Mouse (Mus musculus) embryonic facial prominence, embryonic 13.5 days (tissue): ENCODE measurements at regions not wholly inside any gene's neighbourhood (a gene's known extent, or its start where the extent isn't known, plus 50 kb on each side); places are given as distances from the start of the nearest gene placed in this dataset.

Experiments
- ATAC-seq: fragments of 200-750 bp; cut with Nextera tagmentation; 2 replicates; pipeline ENCODE4 v1.8.0; 2017; ENCODE audit warnings: low read depth; ENCODE audit not compliant: insufficient number of reproducible peaks, insufficient read depth, low FRiP score, low TSS enrichment
- H3K27ac ChIP-seq: fragments of 300-500 bp; sonication (generic); 2 replicates; pipeline ENCODE4 v1.5.1; 2015; ENCODE audit warnings: moderate library complexity, mild to moderate bottlenecking, inconsistent platforms
- H3K27me3 ChIP-seq: fragments of 300-500 bp; sonication (generic); 2 replicates; pipeline ENCODE4 v1.6.1; 2015; ENCODE audit warnings: mild to moderate bottlenecking, inconsistent platforms
- H3K36me3 ChIP-seq: fragments of 300-500 bp; sonication (generic); 2 replicates; pipeline ENCODE4 v1.6.1; 2015; ENCODE audit warnings: mild to moderate bottlenecking, inconsistent platforms
- H3K4me1 ChIP-seq: fragments of 300-500 bp; sonication (generic); 2 replicates; pipeline ENCODE4 v1.6.1; 2015; ENCODE audit warnings: inconsistent platforms
- H3K4me2 ChIP-seq: fragments of 300-500 bp; sonication (generic); 2 replicates; pipeline ENCODE4 v1.6.1; 2015; ENCODE audit warnings: moderate library complexity, mild to moderate bottlenecking, inconsistent platforms
- H3K4me3 ChIP-seq: fragments of 300-500 bp; sonication (generic); 2 replicates; pipeline ENCODE4 v1.5.1; 2015; ENCODE audit warnings: mild to moderate bottlenecking, inconsistent platforms
- H3K9ac ChIP-seq: fragments of 300-500 bp; sonication (generic); 2 replicates; pipeline ENCODE4 v1.6.1; 2015; ENCODE audit warnings: mild to moderate bottlenecking, inconsistent platforms
- H3K9me3 ChIP-seq: fragments of 300-500 bp; sonication (generic); 2 replicates; pipeline ENCODE4 v1.6.1; 2016; ENCODE audit warnings: inconsistent platforms
- WGBS: fragments of 180-500 bp; shearing (Covaris S2); methylation state at CpG from one replicate; pipeline ENCODE4 v1.1.7; 2015; ENCODE audit warnings: mixed read lengths; 5-methylcytosine and 5-hydroxymethylcytosine counted together

DNA sequence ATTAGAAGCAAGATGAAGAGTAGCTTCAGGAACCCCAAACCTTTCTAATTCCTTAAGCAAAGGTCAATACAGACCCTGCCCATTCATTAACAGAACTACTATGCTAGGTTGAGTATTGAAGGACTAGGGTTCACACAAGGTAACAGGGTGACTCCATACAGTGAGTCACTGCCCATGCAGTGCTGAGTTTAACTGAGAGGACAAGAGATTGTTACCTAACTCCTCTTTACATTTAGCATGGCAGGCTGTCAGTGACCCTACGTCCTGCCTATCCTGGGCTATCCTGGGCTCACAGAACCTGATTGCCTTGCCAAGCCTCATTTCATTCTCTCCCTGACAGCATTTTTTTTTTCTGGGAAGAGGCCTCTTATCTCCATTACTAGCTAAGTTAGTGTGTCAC lies 127.6 kb upstream of the Ell2 start:
- Histone ChIP-seq H3K4me3 (no peak overlapping the region), H3K36me3 (no peaks in the 10 kb centered on the region), H3K4me2 (no peak overlapping the region), H3K27me3 (no peaks in the 10 kb centered on the region), H3K4me1 (no peaks in the 10 kb centered on the region), H3K27ac (no peak overlapping the region), H3K9ac (no peak overlapping the region), H3K9me3 (no peaks in the 10 kb centered on the region)
- 63% methylated on average over 1 of the region's 1 CpGs for WGBS
- ATAC-seq = no peak

DNA sequence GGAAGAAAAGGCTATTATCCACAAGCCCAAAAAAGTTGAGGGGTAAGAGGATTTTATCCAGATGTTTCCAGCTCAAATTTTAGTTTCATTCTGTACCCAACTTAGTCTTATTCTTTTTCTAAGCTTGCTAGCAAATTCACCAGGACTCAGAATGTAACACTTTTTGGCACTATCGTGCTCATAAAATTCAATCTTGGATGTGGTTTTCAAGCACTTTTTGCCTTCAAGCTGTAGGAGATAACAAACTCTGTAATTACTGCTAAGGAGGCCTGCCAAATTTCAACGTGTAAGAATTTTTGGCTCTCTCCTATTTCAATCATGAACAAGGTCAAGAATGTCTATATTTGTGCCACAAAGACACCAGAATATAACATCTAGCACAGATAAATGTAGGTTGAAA lies 115.7 kb upstream of the Ell2 start:
- WGBS = 59% methylated on average over 2 of the region's 2 CpGs
- no peaks in the 10 kb centered on the region for H3K9me3 ChIP-seq
- H3K4me1 ChIP-seq = no peaks in the 10 kb centered on the region
- H3K27me3 ChIP-seq = no peaks in the 10 kb centered on the region
- H3K4me3 ChIP-seq = no peak overlapping the region
- H3K9ac ChIP-seq = no peak overlapping the region
- no peak overlapping the region for H3K4me2 ChIP-seq
- no peak for ATAC-seq
- H3K27ac ChIP-seq = no peak overlapping the region
- H3K36me3 ChIP-seq = no peaks in the 10 kb centered on the region

DNA sequence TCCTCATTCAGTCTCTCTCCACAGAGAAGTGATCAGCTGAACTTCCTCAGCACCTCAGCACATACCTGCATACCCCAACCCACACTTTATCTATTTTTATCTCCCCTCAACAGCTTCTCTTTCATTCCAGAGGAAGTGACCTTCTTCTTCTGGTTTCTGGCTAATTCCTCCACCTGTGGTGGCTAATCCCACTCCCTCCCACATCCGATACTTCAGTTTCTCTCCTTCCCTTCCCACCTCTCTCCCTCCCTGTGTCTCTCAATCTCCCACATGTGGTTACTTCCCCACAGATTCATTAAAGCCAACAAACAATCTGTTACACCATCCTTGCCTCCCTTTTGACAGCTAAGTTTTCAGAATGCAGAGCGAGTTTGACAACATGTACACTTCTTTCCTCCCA lies 109.7 kb upstream of the Ell2 start:
- WGBS = 79% methylated on average over 2 of the region's 2 CpGs
- no peak for ATAC-seq
- no peaks in the 10 kb centered on the region for H3K9me3 ChIP-seq
- no peak overlapping the region for H3K9ac ChIP-seq
- H3K27ac ChIP-seq = no peak overlapping the region
- no peak overlapping the region for H3K4me3 ChIP-seq
- no peaks in the 10 kb centered on the region for H3K27me3 ChIP-seq
- H3K4me2 ChIP-seq = no peak overlapping the region
- H3K4me1 ChIP-seq = no peaks in the 10 kb centered on the region
- no peaks in the 10 kb centered on the region for H3K36me3 ChIP-seq

DNA sequence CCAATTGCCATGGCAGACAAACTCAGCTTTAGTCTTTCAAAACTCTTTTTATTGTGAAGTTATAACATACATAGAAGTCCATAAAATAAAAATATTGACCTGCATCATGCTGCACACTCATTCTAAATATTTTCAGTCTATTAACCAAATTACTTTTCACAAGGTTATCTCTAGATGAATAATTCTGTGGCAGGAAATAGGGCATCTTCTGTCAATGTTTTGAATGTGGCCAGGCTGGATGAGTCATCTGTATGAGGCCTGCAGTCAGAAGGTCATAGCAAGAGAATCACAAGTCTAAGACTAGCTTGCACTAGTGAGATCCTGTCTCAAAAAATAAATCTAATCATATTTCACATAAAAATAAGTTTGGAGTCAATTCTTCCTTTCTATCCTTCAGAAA lies 108.4 kb upstream of the Ell2 start:
- no peak overlapping the region for H3K9ac ChIP-seq
- H3K4me1 ChIP-seq = no peaks in the 10 kb centered on the region
- no peak overlapping the region for H3K27ac ChIP-seq
- H3K36me3 ChIP-seq = no peaks in the 10 kb centered on the region
- no peak for ATAC-seq
- H3K9me3 ChIP-seq = no peaks in the 10 kb centered on the region
- no peak overlapping the region for H3K4me3 ChIP-seq
- no peak overlapping the region for H3K4me2 ChIP-seq
- no peaks in the 10 kb centered on the region for H3K27me3 ChIP-seq

DNA sequence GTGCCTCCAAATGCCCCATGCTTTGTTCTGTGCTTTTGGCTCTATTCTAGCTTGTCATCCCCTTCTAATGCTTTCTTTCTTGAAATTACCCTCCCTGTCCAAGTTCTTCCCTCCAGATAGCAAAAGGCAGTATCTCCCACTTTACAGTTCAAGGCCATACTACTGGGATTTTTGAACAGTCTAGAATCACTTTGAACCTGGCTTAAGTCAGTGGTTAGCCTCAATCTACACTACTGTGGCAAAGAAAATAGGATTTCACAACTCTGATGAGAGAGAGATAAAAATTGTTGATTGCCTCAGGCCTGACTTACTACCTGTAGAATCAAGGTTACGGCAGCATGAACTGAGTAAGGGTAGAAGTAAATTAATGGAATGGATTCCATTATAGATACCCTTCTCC lies 107.9 kb upstream of the Ell2 start:
- no peak for ATAC-seq
- no peak overlapping the region for H3K4me3 ChIP-seq
- WGBS = 77% methylated on average over 1 of the region's 1 CpGs
- no peaks in the 10 kb centered on the region for H3K36me3 ChIP-seq
- H3K4me2 ChIP-seq = no peak overlapping the region
- no peaks in the 10 kb centered on the region for H3K27me3 ChIP-seq
- no peak overlapping the region for H3K27ac ChIP-seq
- no peak overlapping the region for H3K9ac ChIP-seq
- H3K4me1 ChIP-seq = no peaks in the 10 kb centered on the region
- H3K9me3 ChIP-seq = no peaks in the 10 kb centered on the region

DNA sequence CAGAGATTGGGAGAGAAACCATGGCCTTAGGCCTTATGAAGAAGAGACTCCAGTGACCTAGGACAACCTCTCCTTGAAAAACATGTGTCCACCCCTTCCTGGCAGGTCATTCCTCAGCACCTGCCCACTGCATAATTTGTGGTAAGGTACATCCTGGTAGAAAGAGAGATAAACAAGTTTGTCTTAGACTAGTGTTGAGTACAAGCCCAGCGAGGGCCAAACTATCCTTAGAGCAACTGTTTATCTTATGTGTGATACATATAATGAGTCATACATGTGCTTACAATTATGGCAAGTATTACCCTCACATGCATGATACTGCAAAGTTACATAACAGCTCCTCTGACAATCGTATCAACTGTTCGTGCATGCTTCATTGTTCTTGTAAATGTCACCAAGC lies 83.3 kb upstream of the Ell2 start:
- Histone ChIP-seq H3K9ac (no peak overlapping the region), H3K27me3 (no peaks in the 10 kb centered on the region), H3K4me2 (no peak overlapping the region), H3K27ac (no peak overlapping the region), H3K4me1 (no peaks in the 10 kb centered on the region), H3K9me3 (no peaks in the 10 kb centered on the region), H3K4me3 (no peak overlapping the region), H3K36me3 (no peaks in the 10 kb centered on the region)
- ATAC-seq = no peak
- WGBS = 72% methylated on average over 3 of the region's 3 CpGs

DNA sequence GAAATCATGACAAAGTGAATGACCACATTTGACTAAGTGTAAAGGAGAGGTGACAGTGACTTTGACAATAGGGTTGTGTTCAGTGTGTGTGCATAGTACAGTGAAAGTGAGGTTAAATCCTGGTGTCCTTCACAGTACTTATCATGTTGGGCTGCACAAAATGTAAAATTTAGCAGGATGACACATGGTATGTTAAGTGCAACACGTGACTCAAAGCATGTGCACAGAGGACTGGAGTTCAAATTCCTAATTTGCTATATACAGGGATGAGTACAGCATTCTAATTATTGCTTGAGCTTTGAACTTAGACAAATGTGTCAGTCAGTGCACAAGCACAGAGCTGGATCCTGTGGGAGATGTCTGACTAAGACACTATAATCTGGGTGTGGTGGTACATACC lies 79.2 kb upstream of the Ell2 start:
- ATAC-seq = no peak
- 74% methylated on average over 1 of the region's 1 CpGs for WGBS
- H3K4me2 ChIP-seq = no peak overlapping the region

DNA sequence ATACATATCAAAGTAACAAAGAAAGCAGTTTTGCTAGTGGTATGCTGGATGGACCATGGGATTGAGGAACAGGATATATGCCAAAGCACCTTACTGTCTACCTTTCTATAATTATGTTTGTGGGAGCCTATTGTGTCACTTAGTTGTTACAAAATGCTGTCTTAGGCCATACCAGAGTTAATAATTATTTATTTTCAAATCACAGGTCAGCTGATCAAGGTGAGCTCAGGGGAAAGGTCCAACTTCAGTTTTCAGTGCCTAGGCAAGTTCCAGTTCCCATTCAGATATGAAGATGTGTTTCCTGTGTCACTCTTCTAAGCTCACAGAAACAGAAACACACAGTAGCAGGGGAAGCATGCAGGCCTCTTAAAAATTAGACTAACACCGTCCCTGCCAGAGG lies 75.5 kb upstream of the Ell2 start:
- no peaks in the 10 kb centered on the region for H3K27me3 ChIP-seq
- no peak overlapping the region for H3K4me3 ChIP-seq
- no peak overlapping the region for H3K9ac ChIP-seq
- H3K36me3 ChIP-seq = no peaks in the 10 kb centered on the region
- H3K27ac ChIP-seq = no peak overlapping the region
- 89% methylated on average over 1 of the region's 1 CpGs for WGBS
- H3K4me2 ChIP-seq = no peak overlapping the region
- H3K4me1 ChIP-seq = no peaks in the 10 kb centered on the region
- no peaks in the 10 kb centered on the region for H3K9me3 ChIP-seq
- no peak for ATAC-seq

More for the DNA sequence above, 79.2 kb upstream of the Ell2 start:
- Histone ChIP-seq H3K4me3 (no peak overlapping the region), H3K4me1 (no peaks in the 10 kb centered on the region), H3K9ac (no peak overlapping the region), H3K9me3 (no peaks in the 10 kb centered on the region), H3K36me3 (no peaks in the 10 kb centered on the region), H3K27ac (no peak overlapping the region), H3K27me3 (no peaks in the 10 kb centered on the region)

DNA sequence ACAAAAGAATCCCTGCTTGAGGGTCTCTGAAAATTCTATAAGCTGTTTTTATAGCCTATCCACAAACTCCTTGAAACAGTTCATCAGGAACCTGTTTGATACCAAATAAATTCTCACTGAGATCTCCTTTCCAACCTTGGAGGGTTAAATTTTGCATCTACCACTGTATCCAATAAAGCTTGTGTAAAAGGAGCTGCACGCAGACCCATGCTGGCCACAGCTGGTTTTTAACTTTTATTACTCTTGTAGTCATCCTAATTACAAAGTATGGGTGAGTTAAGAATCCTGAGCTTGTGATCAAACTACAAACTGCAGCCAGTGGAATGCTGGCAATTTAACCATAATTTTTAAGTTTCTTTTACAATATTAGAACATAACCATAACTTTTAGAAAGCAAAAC lies 59.0 kb upstream of the Ell2 start:
- Histone ChIP-seq H3K4me3 (no peak overlapping the region), H3K27ac (no peak overlapping the region), H3K4me2 (no peak overlapping the region), H3K4me1 (no peaks in the 10 kb centered on the region), H3K27me3 (no peaks in the 10 kb centered on the region), H3K9ac (no peak overlapping the region), H3K9me3 (no peaks in the 10 kb centered on the region), H3K36me3 (no peaks in the 10 kb centered on the region)
- WGBS = 38% methylated on average over 1 of the region's 1 CpGs
- ATAC-seq = no peak

DNA sequence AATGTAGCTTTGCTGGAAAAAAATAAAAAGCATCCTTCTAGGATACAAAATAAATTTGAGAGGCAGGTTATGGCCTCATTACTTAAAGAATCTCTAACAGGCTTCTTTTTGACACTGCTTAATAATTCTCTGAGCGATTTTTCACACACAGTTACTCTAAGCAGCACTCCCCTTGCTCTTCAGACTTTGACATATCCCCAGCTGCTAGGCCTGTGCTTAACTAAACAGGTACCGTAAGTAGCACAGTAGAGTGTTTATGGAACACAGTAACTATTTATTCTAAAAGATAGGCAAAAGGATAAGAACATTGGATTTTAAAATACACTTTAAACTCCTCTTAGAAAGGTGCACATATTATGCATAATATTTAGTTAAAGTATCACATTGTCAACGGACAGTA lies 54.6 kb upstream of the Ell2 start:
- no peak for ATAC-seq
- no peak overlapping the region for H3K9ac ChIP-seq
- no peaks in the 10 kb centered on the region for H3K27me3 ChIP-seq
- no peak overlapping the region for H3K4me3 ChIP-seq
- no peaks in the 10 kb centered on the region for H3K36me3 ChIP-seq
- no peaks in the 10 kb centered on the region for H3K9me3 ChIP-seq
- H3K4me1 ChIP-seq = no peaks in the 10 kb centered on the region
- H3K27ac ChIP-seq = no peak overlapping the region
- WGBS = 86% methylated on average over 3 of the region's 3 CpGs
- H3K4me2 ChIP-seq = no peak overlapping the region

DNA sequence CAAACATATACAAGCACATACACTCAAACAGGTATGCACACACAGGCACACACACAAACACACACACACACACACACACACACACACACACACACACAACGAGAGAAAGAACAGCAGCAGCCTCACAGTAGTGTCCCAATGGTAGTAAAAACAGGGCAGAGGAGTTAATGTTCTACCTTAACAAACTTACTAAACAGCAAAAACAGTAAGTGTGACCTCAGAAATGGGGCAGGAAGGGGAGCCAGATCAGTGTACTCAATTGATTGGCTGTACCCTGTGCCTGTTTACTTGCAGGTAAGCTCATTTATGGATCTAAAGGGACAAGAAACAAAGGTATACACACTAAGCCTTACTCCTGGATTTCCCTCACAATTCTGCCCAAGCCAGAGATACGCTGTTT lies 53.6 kb upstream of the Ell2 start:
- no peak overlapping the region for H3K27ac ChIP-seq
- 86% methylated on average over 2 of the region's 2 CpGs for WGBS

More for the DNA sequence above, 53.6 kb upstream of the Ell2 start:
- H3K4me2 ChIP-seq = no peak overlapping the region
- no peak overlapping the region for H3K9ac ChIP-seq
- H3K36me3 ChIP-seq = no peaks in the 10 kb centered on the region
- no peak for ATAC-seq
- H3K4me3 ChIP-seq = no peak overlapping the region
- H3K27me3 ChIP-seq = no peaks in the 10 kb centered on the region
- no peaks in the 10 kb centered on the region for H3K4me1 ChIP-seq
- H3K9me3 ChIP-seq = no peaks in the 10 kb centered on the region
